Mouse (Mus musculus) bone marrow macrophage, adult 2 months (primary cell): ENCODE results near the gene Atm. TPM values are rescaled to one million over a fixed set of nuclear protein-coding genes. Genes with fewer than 3 reads are reported as not detected.

Experiments used
- H3K27ac ChIP-seq: 2 replicates; pipeline ENCODE4 v1.5.1; 2012; ENCODE audit warnings: low read depth, low read length; ENCODE audit not compliant: insufficient read depth
- H3K4me1 ChIP-seq: 2 replicates; pipeline ENCODE4 v1.6.1; 2012; ENCODE audit warnings: low read length; ENCODE audit not compliant: control insufficient read depth, insufficient read depth
- H3K4me3 ChIP-seq: 2 replicates; pipeline ENCODE4 v1.5.1; 2012; ENCODE audit warnings: mild to moderate bottlenecking, low read length, moderate library complexity; ENCODE audit not compliant: insufficient read depth
- CTCF ChIP-seq: IDR thresholded peaks from 2 replicates; pipeline ENCODE4 v1.5.1; 2012; ENCODE audit warnings: low read depth, mild to moderate bottlenecking, low read length, moderate library complexity
- POLR2A ChIP-seq: IDR thresholded peaks from 2 replicates; pipeline ENCODE4 v1.6.1; 2012; ENCODE audit warnings: mild to moderate bottlenecking, low read depth, low read length, borderline replicate concordance
- polyA plus RNA-seq: library from polyadenylated mRNA; stranded (reverse); fragments of >200 nt; gene quantifications from 2 replicates; pipeline ENCODE4 v1.2.4, GENCODE M21; 2012; ENCODE audit not compliant: missing spikeins, insufficient read depth, insufficient read length

Gene Atm
- polyA plus RNA-seq, 1 experiment = 12.3 TPM

DNA sequence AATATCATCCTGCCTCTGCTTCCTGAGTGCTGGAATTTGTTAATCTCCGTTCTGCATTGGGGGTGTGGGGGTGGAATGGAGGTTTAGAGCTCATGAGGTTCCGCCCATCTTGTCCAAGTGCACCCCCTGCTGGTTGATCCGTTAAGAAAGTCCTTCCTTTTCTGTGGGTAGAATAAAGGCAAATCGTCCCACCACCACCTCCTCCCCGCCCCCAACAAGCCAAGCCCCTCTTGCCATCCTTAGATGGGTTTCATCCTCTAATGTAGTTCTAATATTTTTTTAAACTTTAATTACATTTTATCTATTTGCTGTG, 138.2 kb downstream of the Atm start:
- no peak overlapping the region for H3K4me3 ChIP-seq

DNA sequence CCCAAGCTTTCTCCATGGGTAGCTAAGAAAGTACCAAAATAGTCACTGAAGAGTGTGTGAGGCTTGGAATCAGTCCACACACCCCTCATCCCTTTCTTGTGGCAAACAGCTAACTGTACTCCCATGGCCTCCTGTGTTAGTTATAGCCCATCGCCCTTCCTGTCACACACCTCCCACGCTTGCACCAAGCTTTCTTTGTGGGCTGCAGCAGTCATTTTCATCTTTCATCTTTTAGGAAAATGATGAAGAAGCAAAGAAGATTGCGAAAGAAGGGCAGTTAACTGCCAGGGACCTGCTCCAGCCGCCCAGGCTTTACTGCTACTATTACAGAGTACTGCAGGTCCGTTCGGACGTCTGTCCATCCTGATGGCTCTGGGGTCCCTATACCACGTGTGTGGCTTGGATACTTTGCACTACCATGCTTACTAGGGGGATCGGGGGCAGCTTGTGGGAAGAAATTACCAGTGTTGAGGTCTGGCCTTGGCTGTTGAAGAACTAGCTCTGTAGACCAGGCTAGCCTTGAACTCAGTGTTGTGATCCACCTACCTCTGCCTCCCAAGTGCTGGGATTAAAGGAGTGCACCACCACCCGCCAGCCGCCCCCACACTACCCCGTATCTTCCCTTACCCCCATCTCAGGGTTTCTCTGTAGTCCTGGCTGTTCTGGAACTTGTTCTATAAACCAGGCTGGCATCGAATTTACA, 138.7 kb downstream of the Atm start:
- peaks cover 5% of the 10 kb centered on the region for H3K4me1 ChIP-seq
- H3K4me3 ChIP-seq = no peak overlapping the region
- H3K27ac ChIP-seq = no peak overlapping the region
- no peak for TF ChIP-seq CTCF
- TF ChIP-seq POLR2A = no peak

More for the DNA sequence above, 138.2 kb downstream of the Atm start:
- Histone ChIP-seq H3K4me1 (peaks cover 5% of the 10 kb centered on the region), H3K27ac (no peak overlapping the region)
- TF ChIP-seq CTCF (peak; percentile 61), POLR2A (no peak)

DNA sequence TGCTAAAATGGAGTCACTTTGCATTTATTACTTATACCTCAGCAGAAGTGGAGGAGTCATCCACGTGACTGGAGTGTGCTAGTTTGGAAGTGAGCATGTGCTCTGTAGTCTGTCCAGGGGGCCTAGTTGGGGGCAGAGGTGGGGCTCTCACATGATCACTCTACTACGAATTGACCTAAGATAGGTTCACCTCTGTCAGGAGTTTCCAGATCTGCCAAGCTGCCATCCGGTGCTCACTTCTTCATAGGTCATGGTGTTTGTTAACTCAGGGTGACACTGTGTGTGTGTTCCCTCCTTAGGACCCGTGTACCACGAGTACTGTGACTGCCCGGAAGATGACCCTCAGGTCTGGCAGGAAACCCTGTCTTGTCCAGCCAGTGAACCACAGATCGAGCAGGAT, 146.4 kb downstream of the Atm start:
- TF ChIP-seq POLR2A = no peak
- TF ChIP-seq CTCF = no peak
- Histone ChIP-seq H3K27ac (no peak overlapping the region), H3K4me3 (no peak overlapping the region), H3K4me1 (peaks cover 26% of the 10 kb centered on the region)

Other genes with a start within 250 kb of the Atm start
- gene Exph5, start 235.1 kb downstream of the Atm start, polyA plus RNA-seq = not detected in 2 replicates
- gene Kdelc2, start 152.7 kb downstream of the Atm start, polyA plus RNA-seq = 16.7 and 18.2 TPM in 2 replicates
- gene 4930550C14Rik, start 134.4 kb downstream of the Atm start, polyA plus RNA-seq = 1.1 TPM in 1 of 2 replicates, not detected in the other
- gene Npat, start 307 bp upstream of the Atm start, polyA plus RNA-seq = 8.1 and 10.6 TPM in 2 replicates
- 44.7 and 45.0 TPM in 2 replicates for gene Acat1, start 73.6 kb upstream of the Atm start, polyA plus RNA-seq
- 15.3 and 21.3 TPM in 2 replicates for gene Cul5, start 133.3 kb upstream of the Atm start, polyA plus RNA-seq
- 6.5 and 7.1 TPM in 2 replicates for gene Rab39, start 169.5 kb upstream of the Atm start, polyA plus RNA-seq
- not detected in 2 replicates for gene Slc35f2, start 234.8 kb upstream of the Atm start, polyA plus RNA-seq